Comparison of ENCODE assay signal across 8 mouse cellular contexts in the genomic region with DNA sequence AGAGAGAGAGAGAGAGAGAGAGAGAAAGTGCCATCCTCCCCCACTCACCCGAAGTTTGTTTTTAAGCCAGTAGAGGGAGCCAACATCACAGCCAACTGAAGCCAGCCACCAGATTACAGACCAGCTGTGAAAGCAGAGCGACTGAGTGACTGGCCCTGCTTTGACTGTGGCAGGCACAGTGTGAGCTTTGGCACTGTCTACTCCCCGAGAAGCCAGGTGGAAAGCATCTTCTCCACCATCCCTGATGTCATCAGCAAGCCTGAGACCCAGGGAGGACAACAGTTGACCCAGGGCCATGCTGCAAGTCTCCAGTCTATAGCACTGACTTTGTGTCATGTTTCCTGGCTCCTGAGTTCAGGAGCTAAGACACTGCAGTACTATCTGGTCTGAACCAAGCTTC. TPM values are rescaled to one million over a fixed set of nuclear protein-coding genes. Genes with fewer than 3 reads are reported as not detected.
A peak's percentile ranks its signal among the peaks of the same experiment; 100 is the strongest.
DNase-seq lines count a peak whose midpoint lies in the region; ATAC-seq lines count a peak whose summit lies in the region.

No protein-coding gene starts in this region.

- no peak overlapping the region for H3K4me3 ChIP-seq in hindbrain, embryonic 12.5 days
- H3K4me3 ChIP-seq in lung, embryonic 16.5 days (ENCODE audit: low read length): no peak overlapping the region

- H3K27ac ChIP-seq in hindbrain, embryonic 12.5 days: no peak overlapping the region
- H3K27ac ChIP-seq in lung, embryonic 16.5 days (ENCODE audit: low read length): peak overlapping the region; percentile 68

- H3K9ac ChIP-seq in hindbrain, embryonic 12.5 days: no peak overlapping the region
- H3K9ac ChIP-seq in lung, embryonic 16.5 days (ENCODE audit: low read length): no peak overlapping the region

- ATAC-seq in hindbrain, embryonic 12.5 days (ENCODE audit: low FRiP score): peak; percentile 82
- peak; percentile 88 for ATAC-seq in lung, embryonic 16.5 days (ENCODE audit: low read depth)

- H3K4me1 ChIP-seq in hindbrain, embryonic 12.5 days: peaks cover 19% of the 10 kb centered on the region
- peaks cover 22% of the 10 kb centered on the region for H3K4me1 ChIP-seq in lung, embryonic 16.5 days (replicated peaks; ENCODE audit: control insufficient read depth, insufficient read depth, low read length)

- WGBS in hindbrain, embryonic 12.5 days: 2% methylated on average over 3 of the region's 3 CpGs
- WGBS in lung, embryonic 16.5 days: 0% methylated on average over 3 of the region's 3 CpGs

- no peaks in the 10 kb centered on the region for H3K9me3 ChIP-seq in hindbrain, embryonic 12.5 days (replicated peaks)
- H3K9me3 ChIP-seq in lung, embryonic 16.5 days (ENCODE audit: control insufficient read depth, low read length): no peaks in the 10 kb centered on the region

- peak; percentile 73 for DNase-seq in NIH3T3 (ENCODE audit: low read depth)
- DNase-seq in cerebellum, adult 9-10 months: peak; percentile 70
- DNase-seq in frontal cortex, postnatal 10 days (ENCODE audit: low spot score in 2 of 2): peak; percentile 64 to 70
- peak; percentile 87 to 88 for DNase-seq in layer of hippocampus, postnatal 10 days (ENCODE audit: low spot score in 2 of 2)
- peak; percentile 53 for DNase-seq in retina, adult 2 months (ENCODE audit: low read depth, low spot score)
- peak; percentile 59 to 67 for DNase-seq in urinary bladder, postnatal 4 days (ENCODE audit: low spot score in 2 of 2)

- no peak overlapping the region for H3K4me2 ChIP-seq in hindbrain, embryonic 12.5 days (replicated peaks)
- H3K4me2 ChIP-seq in lung, embryonic 16.5 days (ENCODE audit: low read depth, low read length): no peak overlapping the region

- no peaks in the 10 kb centered on the region for H3K36me3 ChIP-seq in hindbrain, embryonic 12.5 days
- H3K36me3 ChIP-seq in lung, embryonic 16.5 days (ENCODE audit: control insufficient read depth, insufficient read depth, low read length): peaks cover 7% of the 10 kb centered on the region

- no peaks in the 10 kb centered on the region for H3K27me3 ChIP-seq in hindbrain, embryonic 12.5 days
- H3K27me3 ChIP-seq in lung, embryonic 16.5 days (ENCODE audit: control insufficient read depth, insufficient read depth, low read depth, low read length): no peaks in the 10 kb centered on the region

RNA-seq across cellular contexts. Expression of gene Zp2, which starts 20.2 kb away (rescaled TPM):
- polyA plus RNA-seq in hindbrain, embryonic 12.5 days (2016; fragmentation: Nextera tagmentation; extraction: Ambion mirVana): not detected in 2 replicates
- total RNA-seq in layer of hippocampus, postnatal 10 days (2021): under 1 TPM; 0.36 to 0.73 TPM
- polyA plus RNA-seq in lung, embryonic 16.5 days (2015; fragmentation: Nextera tagmentation; extraction: Ambion mirVana): not detected in 2 replicates

RNA-seq across cellular contexts. Expression of gene Tmem159, which starts 22.7 kb away (rescaled TPM):
- 18.7 and 20.7 TPM in 2 replicates for polyA plus RNA-seq in hindbrain, embryonic 12.5 days (2016; fragmentation: Nextera tagmentation; extraction: Ambion mirVana)
- total RNA-seq in layer of hippocampus, postnatal 10 days (2021): 10 to 100 TPM; 16.8 to 17.4 TPM
- polyA plus RNA-seq in lung, embryonic 16.5 days (2015; fragmentation: Nextera tagmentation; extraction: Ambion mirVana): 49.6 and 113 TPM in 2 replicates

RNA-seq across cellular contexts. Expression of gene Dnah3, which starts 29.8 kb away (rescaled TPM):
- 0.10 and 0.26 TPM in 2 replicates for polyA plus RNA-seq in hindbrain, embryonic 12.5 days (2016; fragmentation: Nextera tagmentation; extraction: Ambion mirVana)
- total RNA-seq in layer of hippocampus, postnatal 10 days (2021): under 1 TPM; 0.37 to 0.42 TPM
- polyA plus RNA-seq in lung, embryonic 16.5 days (2015; fragmentation: Nextera tagmentation; extraction: Ambion mirVana): 1.2 and 2.8 TPM in 2 replicates

RNA-seq across cellular contexts. Expression of gene Anks4b, which starts 48.8 kb away (rescaled TPM):
- not detected in 2 replicates for polyA plus RNA-seq in hindbrain, embryonic 12.5 days (2016; fragmentation: Nextera tagmentation; extraction: Ambion mirVana)
- total RNA-seq in layer of hippocampus, postnatal 10 days (2021): under 1 TPM; 0.40 to 0.82 TPM
- not detected in 2 replicates for polyA plus RNA-seq in lung, embryonic 16.5 days (2015; fragmentation: Nextera tagmentation; extraction: Ambion mirVana)
